ENCODE assay signal across 9 mouse cellular contexts in the genomic region with DNA sequence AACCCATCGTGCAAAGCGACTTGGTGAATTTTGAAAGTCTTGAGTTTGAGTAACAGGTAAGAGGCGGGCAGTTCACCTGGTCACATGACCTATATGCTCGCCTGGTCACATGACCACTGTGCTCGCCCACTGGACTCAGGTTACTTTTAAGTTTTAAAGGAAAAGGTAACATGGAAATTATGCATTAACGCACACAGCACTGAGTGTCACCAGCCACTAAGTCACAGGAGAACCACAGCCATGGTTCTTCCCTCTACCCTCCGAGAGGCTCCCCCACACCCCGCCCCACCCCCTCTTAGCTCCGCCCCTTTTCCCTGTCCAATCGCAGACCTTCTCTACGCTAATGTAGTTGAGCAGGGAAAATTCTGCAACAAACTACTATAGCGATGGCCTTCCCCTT. TPM values are rescaled to one million over a fixed set of nuclear protein-coding genes. Genes with fewer than 3 reads are reported as not detected.
A peak's percentile ranks its signal among the peaks of the same experiment; 100 is the strongest.
DNase-seq lines count a peak whose midpoint lies in the region; ATAC-seq and TF ChIP-seq lines count a peak whose summit lies in the region.
"Had no signal": no experiment of that assay in that cellular context is flagged by ENCODE, and none has a peak within 500 bp of the region (broad histone marks: within the 10 kb centered on the region; RNA-seq: fewer than 3 reads in every experiment).

No protein-coding gene starts in this region.

- 34% methylated on average over 12 of the region's 12 CpGs for WGBS in heart, embryonic 14.5 days
- WGBS in embryonic facial prominence, embryonic 14.5 days = 35% methylated on average over 12 of the region's 12 CpGs
- 42% methylated on average over 12 of the region's 12 CpGs for WGBS in midbrain, postnatal 0 days

- no peak for TF ChIP-seq CTCF in midbrain, postnatal 0 days (IDR thresholded peaks at IDR 0.05)

- no peaks in the 10 kb centered on the region; a peak in 1 of 4 replicates for H3K4me1 ChIP-seq in heart, embryonic 14.5 days (ENCODE audit: control insufficient read depth in 2 of 2, insufficient read depth in 2 of 2, low read length in 2 of 2)
- no peaks in the 10 kb centered on the region for H3K4me1 ChIP-seq in embryonic facial prominence, embryonic 14.5 days (ENCODE audit: control insufficient read depth, insufficient read depth, low read length)
- no peaks in the 10 kb centered on the region for H3K4me1 ChIP-seq in midbrain, postnatal 0 days (ENCODE audit: insufficient read depth, low read length)

- H3K36me3 ChIP-seq in heart, embryonic 14.5 days (ENCODE audit: control insufficient read depth, insufficient read depth, low read length) = no peaks in the 10 kb centered on the region
- H3K36me3 ChIP-seq in embryonic facial prominence, embryonic 14.5 days (ENCODE audit: control insufficient read depth, insufficient read depth, low read length) = no peaks in the 10 kb centered on the region
- H3K36me3 ChIP-seq in midbrain, postnatal 0 days (ENCODE audit: insufficient read depth, low read length) = no peaks in the 10 kb centered on the region

- H3K4me3 ChIP-seq in heart, embryonic 14.5 days (ENCODE audit: control insufficient read depth in 1 of 2, insufficient read depth in 1 of 2, low read depth in 1 of 2, low read length in 2 of 2) = peak overlapping the region; percentile 1 to 3; a peak in 1 of 4 replicates
- peak overlapping the region; percentile 12; the same call in 1 of the 2 replicates for H3K4me3 ChIP-seq in embryonic facial prominence, embryonic 14.5 days (ENCODE audit: low read depth, low read length)
- no peak overlapping the region for H3K4me3 ChIP-seq in midbrain, postnatal 0 days (ENCODE audit: low read depth, low read length)
- H3K4me3 ChIP-seq: megakaryocyte, embryonic 14.5 days had no signal

- no peak overlapping the region for H3K9ac ChIP-seq in heart, embryonic 14.5 days (ENCODE audit: low read length)
- no peak overlapping the region for H3K9ac ChIP-seq in embryonic facial prominence, embryonic 14.5 days (ENCODE audit: low read depth, low read length)
- no peak overlapping the region for H3K9ac ChIP-seq in midbrain, postnatal 0 days (replicated peaks; ENCODE audit: low read length, poor library complexity, severe bottlenecking)

- DNase-seq in heart, adult 8-10 months (ENCODE audit: low spot score) = no peak
- no peak for DNase-seq in embryonic facial prominence, embryonic 14.5 days (ENCODE audit: low spot score)
- DNase-seq in kidney, postnatal 36 days = peak; percentile 27 to 37
- DNase-seq in midbrain, postnatal 0 days (ENCODE audit: low spot score) = no peak
- no peak for DNase-seq in right cerebral cortex, adult 2 months (ENCODE audit: low spot score in 2 of 2)
- DNase-seq in adrenal gland, adult 18-20 months (ENCODE audit: low spot score in 2 of 2) = no peak
- no peak for DNase-seq in layer of hippocampus, postnatal 25 days (ENCODE audit: extremely low spot score in 1 of 2, low spot score in 1 of 2)

- H3K27me3 ChIP-seq in heart, embryonic 14.5 days (ENCODE audit: control insufficient read depth, insufficient read depth, low read length) = peaks cover 19% of the 10 kb centered on the region
- H3K27me3 ChIP-seq in embryonic facial prominence, embryonic 14.5 days (replicated peaks; ENCODE audit: control insufficient read depth, insufficient read depth, low read length) = no peaks in the 10 kb centered on the region
- H3K27me3 ChIP-seq in midbrain, postnatal 0 days (ENCODE audit: insufficient read depth, low read length) = peaks cover 9% of the 10 kb centered on the region; the same call in 1 of the 2 replicates

- peak overlapping the region; percentile 27; the same call in 1 of the 2 replicates for H3K4me2 ChIP-seq in heart, embryonic 14.5 days (ENCODE audit: low read length)
- H3K4me2 ChIP-seq in embryonic facial prominence, embryonic 14.5 days (ENCODE audit: low read depth, low read length) = peak overlapping the region; percentile 16
- 0 out of 2 replicates have a peak overlapping the region, but pooled peaks have one; percentile 2 for H3K4me2 ChIP-seq in midbrain, postnatal 0 days (ENCODE audit: low read depth, low read length, poor library complexity, severe bottlenecking)

- no peak overlapping the region for H3K27ac ChIP-seq in heart, embryonic 14.5 days (replicated peaks in 1 of 2; ENCODE audit: control insufficient read depth in 1 of 2, insufficient read depth in 1 of 2, low read depth in 2 of 2, low read length in 2 of 2)
- no peak overlapping the region for H3K27ac ChIP-seq in embryonic facial prominence, embryonic 14.5 days (replicated peaks; ENCODE audit: low read depth, low read length)
- no peak overlapping the region for H3K27ac ChIP-seq in midbrain, postnatal 0 days (ENCODE audit: low read depth, low read length)

- ATAC-seq in heart, embryonic 14.5 days (ENCODE audit: insufficient number of reproducible peaks, insufficient read depth, low FRiP score, low read depth) = no peak
- no peak for ATAC-seq in embryonic facial prominence, embryonic 14.5 days (ENCODE audit: low read depth)
- no peak for ATAC-seq in midbrain, postnatal 0 days (ENCODE audit: low FRiP score)

- no peaks in the 10 kb centered on the region for H3K9me3 ChIP-seq in heart, embryonic 14.5 days (ENCODE audit: control insufficient read depth, low read length)
- no peaks in the 10 kb centered on the region for H3K9me3 ChIP-seq in embryonic facial prominence, embryonic 14.5 days (ENCODE audit: control insufficient read depth, low read length)
- no peaks in the 10 kb centered on the region for H3K9me3 ChIP-seq in midbrain, postnatal 0 days (ENCODE audit: low read length)
- H3K9me3 ChIP-seq: megakaryocyte, embryonic 14.5 days had no signal

RNA-seq across cellular contexts. Expression of gene Topaz1, which starts 13.9 kb away (rescaled TPM):
- polyA plus RNA-seq in heart, embryonic 14.5 days (2014; fragmentation: Nextera tagmentation; extraction: Ambion mirVana) = not detected in 2 replicates
- not detected for total RNA-seq in heart, adult 8-10 months (2022)
- not detected in 2 replicates for polyA plus RNA-seq in embryonic facial prominence, embryonic 14.5 days (2014; fragmentation: Nextera tagmentation; extraction: Ambion mirVana)
- total RNA-seq in midbrain, postnatal 0 days (2014; rRNA removed) = not detected in 2 replicates
- not detected in 2 replicates for polyA plus RNA-seq in midbrain, postnatal 0 days (2015; fragmentation: Nextera tagmentation; extraction: Ambion mirVana)
- not detected for total RNA-seq in adrenal gland, adult 18-20 months (2021)
- total RNA-seq in layer of hippocampus, postnatal 25 days (2021) = not detected

Comparison
In these comparisons a context has a peak if more than half of its experiments do, and no peak if none do; other contexts are left out.
1. DNase-seq: peak in kidney, postnatal 36 days (2 of 2); none in heart, adult 8-10 months (single experiment), embryonic facial prominence, embryonic 14.5 days (single experiment), midbrain, postnatal 0 days (single experiment), right cerebral cortex, adult 2 months (0 of 2), adrenal gland, adult 18-20 months (0 of 2) and layer of hippocampus, postnatal 25 days (0 of 2).
2. Peak in every context shown above with its lines, with median percentiles within 50 percentile points of each other: H3K4me2 ChIP-seq.